Mouse (Mus musculus): Measurements from ENCODE around the gene Apoe. TPM values are rescaled to one million over a fixed set of nuclear protein-coding genes. Genes with fewer than 3 reads are reported as not detected.

Gene Apoe
- polyA plus RNA-seq (2012; rRNA removed): 3,227 and 3,747 TPM in 2 replicates

GRCm38 (mm10) chr7:19698907-19699826 lies at the start of gene Apoe:
Apoe (minus strand) TSS chr7:19699188.
- no peak for DNase-seq (ENCODE audit: low read depth)

DNA sequence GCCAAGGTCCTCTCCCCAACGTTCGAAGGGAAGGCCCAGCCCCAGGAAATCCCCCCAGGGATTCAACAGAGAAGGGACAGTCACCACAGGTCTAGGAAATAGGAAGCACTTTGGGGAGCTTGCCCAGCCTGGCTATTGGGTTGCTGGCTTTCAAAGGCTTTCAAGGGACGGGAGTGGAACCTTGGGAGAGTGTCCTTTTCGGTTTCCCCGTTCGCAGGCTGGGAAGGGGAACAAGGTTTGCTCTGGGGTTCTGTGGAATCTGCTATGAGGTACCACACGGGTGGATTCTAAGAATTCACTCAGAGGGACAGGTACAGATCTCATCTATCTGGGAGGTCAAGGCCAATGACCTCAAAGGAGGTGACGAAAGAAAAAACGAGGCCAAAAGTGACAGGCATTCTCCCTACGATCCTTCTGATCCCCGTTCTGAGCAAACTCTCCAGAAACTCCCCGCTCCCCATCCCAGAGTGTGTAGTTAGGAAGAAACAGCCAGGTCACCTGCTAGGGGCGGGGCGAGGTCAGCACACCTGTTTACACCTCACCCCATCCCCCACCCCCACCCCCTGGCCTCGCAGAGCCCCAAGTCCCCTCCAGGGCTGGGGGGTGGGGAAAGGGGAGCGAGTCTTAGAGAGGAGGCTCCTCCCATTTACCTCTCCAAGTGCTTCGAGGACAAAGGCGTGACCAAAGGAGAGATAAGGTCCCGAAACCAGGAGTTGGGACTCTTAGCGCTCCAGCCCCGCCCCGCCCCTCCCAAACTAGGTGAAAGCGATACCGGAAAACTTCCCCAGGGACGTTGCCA lies 48.6 kb upstream of the Apoe start:
- DNase-seq (ENCODE audit: low read depth): no peak

GRCm38 (mm10) chr7:19746426-19747201 lies 47.6 kb upstream of the Apoe start:
- no peak for DNase-seq (ENCODE audit: low read depth)

GRCm38 (mm10) chr7:19745971-19746370 lies 47.0 kb upstream of the Apoe start:
- no peak for DNase-seq (ENCODE audit: low read depth)

DNA sequence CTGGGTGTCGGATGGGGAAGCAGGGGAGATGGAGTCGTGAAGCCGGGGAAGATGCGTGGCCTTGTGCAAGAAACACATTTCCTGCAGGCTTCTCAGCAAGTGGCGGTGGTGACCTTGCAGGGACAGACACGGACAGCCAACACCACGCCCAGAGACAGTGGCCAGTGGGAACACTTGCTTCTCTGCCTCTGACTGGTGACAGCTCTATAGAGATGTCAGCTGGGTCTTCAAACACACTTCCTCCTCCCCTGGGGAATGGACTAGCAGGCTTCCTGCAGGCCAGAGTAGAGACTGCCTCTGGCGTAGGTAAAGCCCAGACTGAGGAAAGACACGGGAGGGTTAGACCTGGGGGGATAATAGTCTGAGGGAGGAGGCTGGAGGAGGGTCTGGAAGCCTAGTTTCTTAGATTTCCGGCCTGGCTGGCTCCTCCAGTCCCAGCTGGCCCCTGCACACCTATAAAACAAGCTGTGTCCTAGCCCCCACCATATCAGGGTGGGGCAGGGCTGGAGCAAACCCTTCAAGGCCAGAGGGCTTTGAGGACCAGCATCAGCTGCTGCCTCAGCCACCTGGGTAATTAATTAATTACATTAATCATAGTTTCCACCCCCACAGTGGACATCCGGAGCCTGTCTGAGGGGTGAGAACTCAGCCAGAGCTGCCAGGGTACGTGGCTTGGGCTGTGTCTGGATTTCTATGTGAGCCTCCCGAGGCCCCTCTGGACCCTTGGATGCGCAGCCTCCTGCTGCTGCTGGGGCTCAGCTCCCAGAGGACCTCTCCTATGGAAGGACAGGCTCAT lies 45.8 kb upstream of the Apoe start:
- DNase-seq (ENCODE audit: low read depth): no peak

GRCm38 (mm10) chr7:19743791-19744190 lies 44.8 kb upstream of the Apoe start:
- DNase-seq (ENCODE audit: low read depth): no peak

GRCm38 (mm10) chr7:19742468-19742867 lies 43.5 kb upstream of the Apoe start:
- DNase-seq (ENCODE audit: low read depth): no peak

- DNase-seq (ENCODE audit: low read depth): no peak
Observed at GRCm38 (mm10) chr7:19741329-19742031, 42.5 kb upstream of the Apoe start.

GRCm38 (mm10) chr7:19740269-19740668 lies 41.3 kb upstream of the Apoe start:
- no peak for DNase-seq (ENCODE audit: low read depth)

DNA sequence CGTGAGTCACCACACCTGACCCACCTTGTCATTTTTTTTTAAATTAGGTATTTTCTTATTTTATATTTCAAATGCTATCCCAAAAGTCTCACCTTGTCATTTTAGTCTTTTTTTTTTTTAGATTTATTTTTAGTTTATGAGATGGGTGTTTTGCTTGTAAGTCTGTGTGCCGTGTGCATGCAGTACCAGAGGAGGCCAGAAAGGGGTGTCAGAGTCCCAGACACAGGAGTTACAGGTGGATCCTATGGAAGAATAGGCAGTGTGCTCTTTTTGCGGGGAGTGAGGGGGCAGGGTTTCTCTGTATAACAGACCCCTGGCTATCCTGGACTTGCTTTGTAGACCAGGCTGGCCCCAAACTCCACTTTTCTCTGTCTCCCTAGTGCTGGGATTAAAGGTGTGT lies 39.8 kb upstream of the Apoe start:
- DNase-seq (ENCODE audit: low read depth): no peak

DNA sequence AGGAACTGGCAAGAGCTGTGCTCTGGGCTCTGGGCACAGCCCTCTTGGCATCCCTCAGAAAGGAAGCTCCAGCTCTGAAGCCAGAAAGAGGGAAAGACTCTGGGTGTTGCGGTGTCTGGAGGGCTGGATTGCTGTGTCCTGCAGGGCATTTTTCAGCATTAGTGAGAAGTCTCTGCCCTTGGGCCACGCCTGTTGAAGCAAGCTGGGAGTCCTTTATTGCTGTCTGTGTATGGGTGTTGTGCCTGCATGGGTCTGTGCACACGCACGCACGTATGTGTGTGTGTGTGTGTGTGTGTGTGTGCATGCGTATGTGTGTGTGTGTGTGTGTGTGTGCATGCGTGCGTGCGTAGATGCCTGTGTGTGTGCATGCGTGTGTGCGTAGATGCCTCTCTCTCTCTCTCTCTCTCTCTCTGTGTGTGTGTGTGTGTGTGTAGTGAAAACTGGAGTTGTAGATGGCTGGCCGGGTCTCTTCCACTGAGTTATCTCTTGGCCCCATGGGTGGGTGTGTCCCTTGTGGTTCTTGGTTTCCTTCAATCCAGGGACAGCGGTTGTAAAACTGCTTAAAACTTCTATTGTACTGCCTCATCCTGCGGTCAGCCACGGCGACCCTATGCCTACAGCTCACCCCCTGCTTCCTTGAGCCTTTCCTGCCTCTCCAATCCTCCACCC lies 37.5 kb upstream of the Apoe start:
- DNase-seq (ENCODE audit: low read depth): no peak

DNA sequence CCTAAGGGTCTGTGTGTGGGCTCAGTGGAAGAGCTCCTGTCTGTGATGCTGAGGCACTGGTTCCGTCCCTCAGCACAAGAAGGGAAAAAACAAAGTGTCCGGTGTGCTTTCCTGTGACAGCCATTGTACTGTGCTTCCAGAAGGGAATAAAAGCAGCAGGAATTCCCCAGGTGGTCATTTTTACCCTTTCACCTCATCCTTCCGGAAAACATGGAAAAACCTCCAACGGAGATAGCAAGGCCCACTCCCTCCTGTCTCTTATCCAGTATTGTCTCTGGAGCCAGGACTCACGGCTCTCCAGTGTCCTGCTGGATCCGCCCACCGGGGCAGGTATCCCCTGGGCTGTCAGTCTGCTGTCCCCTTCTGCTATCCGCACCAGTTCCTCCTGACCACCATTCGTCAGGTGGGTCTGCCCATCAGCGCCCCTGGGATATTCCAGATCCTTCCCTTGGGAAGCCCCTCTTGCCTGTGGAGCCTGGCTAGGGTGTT lies 35.2 kb upstream of the Apoe start:
- DNase-seq (ENCODE audit: low read depth): no peak

- no peak for DNase-seq (ENCODE audit: low read depth)
Observed at GRCm38 (mm10) chr7:19726541-19726940, 27.6 kb upstream of the Apoe start.

- no peak for DNase-seq (ENCODE audit: low read depth)
Observed at GRCm38 (mm10) chr7:19724167-19724566, 25.2 kb upstream of the Apoe start.

- no peak for DNase-seq (ENCODE audit: low read depth)
Observed at GRCm38 (mm10) chr7:19722754-19723195, 23.8 kb upstream of the Apoe start.

- no peak for DNase-seq (ENCODE audit: low read depth)
Observed at GRCm38 (mm10) chr7:19719200-19719599, 20.2 kb upstream of the Apoe start.

GRCm38 (mm10) chr7:19718297-19718952 lies 19.4 kb upstream of the Apoe start:
- no peak for DNase-seq (ENCODE audit: low read depth)

- no peak for DNase-seq (ENCODE audit: low read depth)
Observed at GRCm38 (mm10) chr7:19717346-19717745, 18.4 kb upstream of the Apoe start.

DNA sequence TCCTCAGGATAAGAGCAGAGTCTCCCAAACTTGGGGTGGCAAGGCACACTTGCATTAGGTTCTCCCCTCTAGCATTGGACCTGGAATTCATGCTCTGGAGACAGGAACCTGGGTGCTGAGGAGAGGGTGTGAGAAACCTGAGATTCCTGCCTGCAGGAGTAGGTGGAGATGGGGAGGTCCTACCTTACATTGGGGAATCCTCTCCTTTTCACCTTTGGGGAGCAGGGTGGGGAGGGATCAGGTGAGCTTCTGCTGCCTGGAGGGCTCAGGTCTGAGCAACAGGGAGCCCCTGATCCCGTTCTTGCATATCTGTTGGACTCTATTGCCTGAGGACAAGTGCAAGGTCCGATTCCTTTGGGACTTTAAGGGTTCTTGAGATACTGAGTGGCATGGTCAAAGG lies 17.8 kb upstream of the Apoe start:
- no peak for DNase-seq (ENCODE audit: low read depth)

Measured in gonadal fat pad, adult 2 months (tissue).